Mouse (Mus musculus) layer of hippocampus, adult 8-10 months (tissue): Measurements from ENCODE around the gene Egfl6. TPM values are rescaled to one million over a fixed set of nuclear protein-coding genes. Genes with fewer than 3 reads are reported as not detected.
"Not testable (repeated sequence)": the region's sequence is repeated elsewhere in the genome, so short reads cannot be mapped to it uniquely, and the experiment has no call there.

Experiments used
- DNase-seq, 2 experiments: peaks; one replicate each; pipeline ENCODE4 v3.0.0; 2022; ENCODE audit warnings: low spot score in 2 of 2
- total RNA-seq, 4 experiments: library from RNA; stranded (reverse); gene quantifications; 2 replicates each; pipeline ENCODE4 v1.2.4; 2022

Egfl6 gene
- total RNA-seq, 4 experiments from 2014 or later: 2.8 to 4.8 (median 3.4) TPM

GRCm38 (mm10) chrX:166516631-166517030 lies 68.9 kb downstream of the Egfl6 start:
- DNase-seq: no peak

GRCm38 (mm10) chrX:166515923-166516322 lies 69.6 kb downstream of the Egfl6 start:
- no peak for DNase-seq

- not testable (repeated sequence) for DNase-seq
These were observed 71.5 kb downstream of the Egfl6 start for GRCm38 (mm10) chrX:166514035-166514434.

DNA sequence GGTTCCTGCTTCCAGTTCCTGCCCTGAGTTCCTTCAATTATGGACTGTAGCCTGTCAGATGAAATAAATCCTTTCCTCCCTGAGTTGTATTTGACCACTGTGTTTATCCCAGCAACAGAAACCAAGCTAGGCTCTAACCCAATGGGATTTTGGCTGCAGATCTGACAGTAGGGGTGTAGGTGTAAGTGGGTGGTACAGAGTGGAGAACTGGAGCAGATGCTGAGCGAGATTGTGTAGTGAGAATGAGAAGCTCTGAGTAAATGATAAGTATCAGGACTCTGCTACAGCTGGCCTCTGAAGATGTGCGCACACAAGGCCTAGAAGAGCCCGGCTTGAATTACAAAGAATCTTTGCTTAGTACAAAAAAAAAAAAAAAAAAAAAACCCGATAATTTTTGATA lies 73.4 kb downstream of the Egfl6 start:
- DNase-seq: peak; percentile 3 to 5

- DNase-seq: no peak
These were observed 74.4 kb downstream of the Egfl6 start for GRCm38 (mm10) chrX:166511107-166511506.

DNA sequence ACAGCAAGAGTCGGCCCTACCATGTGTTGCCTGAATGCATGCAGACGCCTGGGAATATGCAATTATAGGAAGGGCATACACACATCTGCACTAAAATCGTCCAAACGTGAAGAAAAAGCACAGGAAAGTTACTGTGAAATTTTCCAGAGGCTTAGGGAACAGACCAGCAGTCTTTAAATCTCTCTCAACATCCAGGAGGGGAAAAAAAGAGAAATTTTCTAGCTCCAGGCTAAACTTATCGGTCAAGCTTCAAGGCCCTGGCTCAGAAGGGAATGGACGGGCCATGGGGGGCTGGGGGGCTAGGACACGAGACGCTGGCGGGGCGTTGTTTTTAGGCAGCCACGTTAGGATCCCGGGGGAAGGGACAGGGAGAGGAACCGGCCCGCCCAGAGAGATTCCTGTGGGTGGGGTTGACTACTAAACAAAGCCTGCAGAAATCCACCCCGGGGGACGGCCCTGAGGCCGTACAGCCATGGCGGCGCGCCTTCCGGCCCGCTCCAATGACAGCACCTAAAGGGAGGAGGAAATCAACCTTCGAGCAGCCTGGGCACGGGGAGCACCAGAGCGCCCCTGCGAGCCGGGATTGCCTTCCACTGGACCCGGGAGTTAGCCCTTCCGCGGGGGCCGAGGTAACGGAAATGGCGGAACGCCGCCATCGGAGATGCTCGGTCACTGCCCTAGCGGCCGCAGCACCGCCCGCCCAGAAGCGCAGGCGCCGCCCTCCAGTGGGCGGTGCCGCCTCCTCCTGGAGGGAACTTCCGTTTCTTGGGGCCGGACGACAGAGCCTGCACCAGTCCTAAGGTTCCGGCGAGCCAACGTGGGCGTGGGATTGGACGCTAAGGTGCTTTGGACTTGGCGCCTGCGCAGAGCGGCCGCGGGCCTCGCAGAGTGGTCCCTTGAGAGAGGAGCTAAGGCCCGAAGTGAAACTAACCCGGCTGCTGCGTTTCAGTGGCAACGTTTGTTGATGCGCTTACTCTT lies 75.5 kb downstream of the Egfl6 start:
- peak; percentile 87 to 91 for DNase-seq

- DNase-seq: no peak
These were observed 81.1 kb downstream of the Egfl6 start for GRCm38 (mm10) chrX:166504421-166504820.

DNA sequence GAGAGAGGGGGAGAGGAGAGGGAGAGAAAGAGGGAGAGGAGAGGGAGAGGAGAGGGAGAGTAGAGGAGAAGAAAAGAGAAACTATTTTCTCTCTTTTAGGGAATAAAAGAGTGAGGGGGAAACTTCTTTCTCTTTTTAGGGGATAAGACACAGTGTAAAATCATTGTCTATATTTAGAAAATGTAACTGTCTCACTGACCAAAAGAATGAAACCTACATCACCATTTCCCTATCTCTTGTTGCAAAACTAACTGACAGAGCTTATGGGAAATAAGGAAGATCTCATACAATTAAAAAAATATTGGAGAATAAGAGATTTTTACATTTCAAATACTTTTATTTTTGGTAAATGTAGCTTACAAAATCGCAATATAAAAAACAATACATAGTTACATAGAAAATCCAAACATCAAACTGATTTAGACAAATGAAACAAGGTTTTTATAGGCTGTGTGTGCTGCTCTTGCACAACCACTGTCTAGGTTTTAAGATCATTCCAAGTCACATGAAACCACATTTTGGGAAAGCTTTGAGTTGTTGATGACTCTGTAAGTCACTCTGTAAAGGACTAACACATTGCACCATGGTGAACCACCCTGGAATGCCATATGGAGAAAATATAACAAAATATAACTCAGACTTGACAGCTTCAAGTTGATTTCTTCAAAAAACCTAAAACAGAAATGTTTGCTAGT lies 85.9 kb downstream of the Egfl6 start:
- no peak for DNase-seq

GRCm38 (mm10) chrX:166497771-166498170 lies 87.7 kb downstream of the Egfl6 start:
- DNase-seq: peak in 1 of 2 experiments; percentile 13

DNA sequence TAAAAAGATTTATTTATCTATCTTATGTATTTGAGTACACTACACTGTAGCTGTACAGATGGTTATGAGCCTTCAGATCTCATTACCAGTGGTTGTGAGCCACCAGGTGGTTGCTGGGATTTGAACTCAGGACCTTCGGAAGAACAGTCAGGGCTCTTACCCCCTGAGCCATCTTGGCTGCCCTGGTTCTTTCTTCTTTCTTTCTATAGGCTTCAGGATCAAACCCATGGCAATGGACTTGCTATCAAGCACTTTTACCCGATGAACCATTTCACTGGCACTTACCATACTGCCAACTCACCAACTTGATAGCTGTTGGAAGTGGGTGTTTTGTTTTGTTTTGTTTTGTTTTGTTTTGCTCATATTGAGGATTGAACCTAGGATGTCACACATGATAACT lies 90.5 kb downstream of the Egfl6 start:
- DNase-seq: no peak

- DNase-seq: peak; percentile 79 to 82
These were observed 106.0 kb downstream of the Egfl6 start, which contains the start of gene Rab9 for GRCm38 (mm10) chrX:166479365-166479983. Gene Rab9 (minus strand): TSS chrX:166479867.

GRCm38 (mm10) chrX:166478631-166479364 lies 106.7 kb downstream of the Egfl6 start:
- peak in 1 of 2 experiments; percentile 3 for DNase-seq

- DNase-seq: no peak
These were observed 108.1 kb downstream of the Egfl6 start for GRCm38 (mm10) chrX:166477393-166477792.

Other genes with a start within 250 kb of the Egfl6 start
- 10 to 100 TPM; 41.9 to 56.4 (median 52.3) TPM for gene Trappc2, start 145.1 kb downstream of the Egfl6 start, total RNA-seq
- 1 to 10 TPM; 4.5 to 6.6 (median 5.7) TPM for gene Ofd1, start 145.0 kb downstream of the Egfl6 start, total RNA-seq
- 10 to 100 TPM; 35.9 to 42.8 (median 38.3) TPM for gene Rab9, start 105.9 kb downstream of the Egfl6 start, total RNA-seq
- 1 to 10 TPM; 1.3 to 1.8 (median 1.6) TPM for gene Tceanc, start 67.2 kb downstream of the Egfl6 start, total RNA-seq